Mouse (Mus musculus) megakaryocyte-erythroid progenitor cell, adult 5-6 weeks (primary cell): Measurements from ENCODE around the gene Blvra. TPM values are rescaled to one million over a fixed set of nuclear protein-coding genes. Genes with fewer than 3 reads are reported as not detected.
"Not testable (repeated sequence)": the region's sequence is repeated elsewhere in the genome, so short reads cannot be mapped to it uniquely, and the experiment has no call there.

Experiments used
- ATAC-seq: replicated peaks from 2 replicates; pipeline ENCODE4 v1.8.0; 2016; ENCODE audit warnings: mild to moderate bottlenecking, inconsistent platforms; ENCODE audit not compliant: severe bottlenecking, poor library complexity, low FRiP score, low TSS enrichment
- total RNA-seq, 2 experiments: library from RNA; stranded (forward) in 1 of 2; stranded (reverse) in 1 of 2; fragments of 200-1000, 215-1000 nt in 1 of 2; fragments of >200 nt in 1 of 2; fragmentation: Nextera tagmentation in 1 of 2; gene quantifications; 2 replicates each; pipeline ENCODE4 v1.2.3; 2014 to 2017

The Blvra gene
- total RNA-seq, 2 experiments from 2014 or later, result 40.9 to 54.7 TPM

- ATAC-seq, result peak; percentile 85
Observed at GRCm38 (mm10) chr2:127133621-127134461, 63.4 kb downstream of the Blvra start, which contains the start of gene Ncaph. Gene Ncaph (minus strand): TSS chr2:127133954.

- ATAC-seq, result not testable (repeated sequence)
Observed at GRCm38 (mm10) chr2:127135255-127135654, 64.8 kb downstream of the Blvra start.

- ATAC-seq, result peak; percentile 21
Observed at GRCm38 (mm10) chr2:127136979-127137378, 66.5 kb downstream of the Blvra start.

GRCm38 (mm10) chr2:127137838-127138420 lies 67.5 kb downstream of the Blvra start:
- ATAC-seq, result no peak

- no peak for ATAC-seq
Observed at GRCm38 (mm10) chr2:127138449-127138848, 68.0 kb downstream of the Blvra start.

GRCm38 (mm10) chr2:127139094-127139493 lies 68.6 kb downstream of the Blvra start:
- ATAC-seq, result no peak

- ATAC-seq, result no peak
Observed at GRCm38 (mm10) chr2:127139605-127140004, 69.1 kb downstream of the Blvra start.

GRCm38 (mm10) chr2:127140011-127140410 lies 69.5 kb downstream of the Blvra start:
- no peak for ATAC-seq

GRCm38 (mm10) chr2:127142031-127142430 lies 71.6 kb downstream of the Blvra start:
- no peak for ATAC-seq

GRCm38 (mm10) chr2:127142577-127143157 lies 72.2 kb downstream of the Blvra start:
- no peak for ATAC-seq

GRCm38 (mm10) chr2:127143158-127144063 lies 72.9 kb downstream of the Blvra start, which contains the start of gene Itpripl1:
Gene Itpripl1 (minus strand): TSS chr2:127143442.
- ATAC-seq, result peak; percentile 96

GRCm38 (mm10) chr2:127145699-127146098 lies 75.2 kb downstream of the Blvra start:
- no peak for ATAC-seq

Other genes starting within 250 kb of the Blvra start
- gene Trpm7, start 194.4 kb upstream of the Blvra start, total RNA-seq (2014; fragmentation: Nextera tagmentation), result 72.4 and 74.8 TPM in 2 replicates
- 69.3 and 121 TPM in 2 replicates for gene Trpm7, start 194.4 kb upstream of the Blvra start, total RNA-seq (2017)
- 40.2 and 44.1 TPM in 2 replicates for gene Sppl2a, start 137.4 kb upstream of the Blvra start, total RNA-seq (2014; fragmentation: Nextera tagmentation)
- 36.9 and 41.0 TPM in 2 replicates for gene Sppl2a, start 137.4 kb upstream of the Blvra start, total RNA-seq (2017)
- gene Ap4e1, start 61.9 kb upstream of the Blvra start, total RNA-seq (2014; fragmentation: Nextera tagmentation), result 12.5 and 13.5 TPM in 2 replicates
- 21.0 and 26.9 TPM in 2 replicates for gene Ap4e1, start 61.9 kb upstream of the Blvra start, total RNA-seq (2017)
- gene Ncaph, start 63.3 kb downstream of the Blvra start, total RNA-seq (2014; fragmentation: Nextera tagmentation), result 44.7 and 65.6 TPM in 2 replicates
- 55.8 and 57.3 TPM in 2 replicates for gene Ncaph, start 63.3 kb downstream of the Blvra start, total RNA-seq (2017)
- 17.9 and 23.4 TPM in 2 replicates for gene Itpripl1, start 72.8 kb downstream of the Blvra start, total RNA-seq (2014; fragmentation: Nextera tagmentation)
- gene Itpripl1, start 72.8 kb downstream of the Blvra start, total RNA-seq (2017), result 15.8 and 24.0 TPM in 2 replicates
- gene 1810024B03Rik, start 137.6 kb downstream of the Blvra start, total RNA-seq (2014; fragmentation: Nextera tagmentation), result 2.8 and 6.5 TPM in 2 replicates
- gene 1810024B03Rik, start 137.6 kb downstream of the Blvra start, total RNA-seq (2017), result 1.6 and 2.6 TPM in 2 replicates
- gene Snrnp200, start 137.7 kb downstream of the Blvra start, total RNA-seq (2014; fragmentation: Nextera tagmentation), result 99.4 and 122 TPM in 2 replicates
- 202 and 255 TPM in 2 replicates for gene Snrnp200, start 137.7 kb downstream of the Blvra start, total RNA-seq (2017)
- 39.4 and 40.1 TPM in 2 replicates for gene Ciao1, start 177.2 kb downstream of the Blvra start, total RNA-seq (2014; fragmentation: Nextera tagmentation)
- gene Ciao1, start 177.2 kb downstream of the Blvra start, total RNA-seq (2017), result 19.0 and 45.1 TPM in 2 replicates
- 17.5 and 26.0 TPM in 2 replicates for gene Tmem127, start 177.2 kb downstream of the Blvra start, total RNA-seq (2014; fragmentation: Nextera tagmentation)
- 38.7 and 39.5 TPM in 2 replicates for gene Tmem127, start 177.2 kb downstream of the Blvra start, total RNA-seq (2017)
- gene Stard7, start 199.6 kb downstream of the Blvra start, total RNA-seq (2014; fragmentation: Nextera tagmentation), result 97.7 and 109 TPM in 2 replicates
- 130 and 141 TPM in 2 replicates for gene Stard7, start 199.6 kb downstream of the Blvra start, total RNA-seq (2017)